Mouse (Mus musculus) kidney, adult 2 months (tissue): ENCODE data around the gene Clta. TPM values are rescaled to one million over a fixed set of nuclear protein-coding genes. Genes with fewer than 3 reads are reported as not detected.

Experiments used
- DNase-seq: peaks from one replicate; pipeline ENCODE4 v3.0.0; 2021
- H3K27ac ChIP-seq: fragments of 200-500 bp; 2 replicates; pipeline ENCODE4 v1.5.1; 2012; ENCODE audit warnings: low read depth, low read length, control low read depth, inconsistent platforms; ENCODE audit not compliant: insufficient read depth
- H3K27me3 ChIP-seq: fragments of 200-500 bp; replicated peaks from 2 replicates; pipeline ENCODE4 v1.6.1; 2012; ENCODE audit warnings: mild to moderate bottlenecking, moderate library complexity, low read length, inconsistent platforms; ENCODE audit not compliant: control insufficient read depth, insufficient read depth
- H3K36me3 ChIP-seq: fragments of 200-500 bp; 2 replicates; pipeline ENCODE4 v1.6.1; 2012; ENCODE audit warnings: mild to moderate bottlenecking, moderate library complexity, low read length, inconsistent platforms; ENCODE audit not compliant: control insufficient read depth, insufficient read depth
- H3K4me1 ChIP-seq: fragments of 200-500 bp; 2 replicates; pipeline ENCODE4 v1.6.1; 2011; ENCODE audit warnings: low read length; ENCODE audit not compliant: control insufficient read depth, insufficient read depth
- H3K4me3 ChIP-seq: fragments of 200-500 bp; 2 replicates; pipeline ENCODE4 v1.5.1; 2011; ENCODE audit warnings: mild to moderate bottlenecking, low read depth, low read length, control low read depth; ENCODE audit not compliant: insufficient read depth
- CTCF ChIP-seq: fragments of 200-500 bp; conservative IDR thresholded peaks from 2 replicates; pipeline ENCODE4 v1.5.1; 2011; ENCODE audit warnings: low read depth, mild to moderate bottlenecking, control low read depth, low read length, moderate library complexity, mixed read lengths; ENCODE audit not compliant: insufficient read depth, insufficient read length
- POLR2A ChIP-seq: fragments of 200-500 bp; IDR thresholded peaks from one replicate; pipeline ENCODE4 v1.6.1; 2011; ENCODE audit warnings: low read depth, low read length, control low read depth
- WGBS: fragments of 180-500 bp; shearing (Covaris S2); methylation state at CpG from one replicate; pipeline ENCODE4 v1.1.7; 2018; 5-methylcytosine and 5-hydroxymethylcytosine counted together
- polyA plus RNA-seq: library from polyadenylated mRNA; depleted of rRNA; stranded (reverse); fragments of >200 nt; gene quantifications from 2 replicates; pipeline ENCODE4 v1.2.3, GENCODE M21; 2012

Clta gene
- polyA plus RNA-seq, 1 experiment: 261 TPM

DNA sequence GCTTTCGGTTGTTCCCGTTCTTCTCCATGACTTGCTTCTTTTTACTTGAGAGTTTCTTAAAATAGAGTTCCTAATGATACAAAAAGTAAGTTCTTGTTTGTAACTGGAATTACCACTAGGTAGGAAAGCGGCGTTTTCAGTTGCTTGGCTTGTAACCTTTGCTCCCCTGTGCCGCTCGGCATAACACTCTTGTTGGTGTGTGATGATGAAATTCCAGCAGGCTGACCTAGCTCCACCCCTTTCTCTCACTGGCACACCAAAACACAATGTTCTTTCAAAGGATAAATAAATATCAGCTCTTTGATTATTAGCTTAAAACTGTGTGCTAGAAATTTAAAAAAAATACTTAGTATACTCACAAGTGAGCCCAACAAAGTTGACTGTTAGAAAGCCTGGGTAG lies 62.6 kb downstream of the Clta start:
- Histone ChIP-seq H3K4me3 (no peak overlapping the region), H3K36me3 (no peaks in the 10 kb centered on the region), H3K27me3 (no peaks in the 10 kb centered on the region), H3K4me1 (peaks cover 13% of the 10 kb centered on the region; the same call in 1 of the 2 replicates), H3K27ac (no peak overlapping the region)
- DNase-seq: peak; percentile 81
- no peak for TF ChIP-seq POLR2A
- no peak for TF ChIP-seq CTCF
- WGBS: 51% methylated on average over 6 of the region's 6 CpGs

GRCm38 (mm10) chr4:44068736-44069135 lies 64.5 kb downstream of the Clta start:
- Histone ChIP-seq H3K27ac (no peak overlapping the region), H3K27me3 (no peaks in the 10 kb centered on the region), H3K4me3 (no peak overlapping the region), H3K4me1 (peaks cover 15% of the 10 kb centered on the region; the same call in 1 of the 2 replicates), H3K36me3 (no peaks in the 10 kb centered on the region)
- no peak for DNase-seq
- TF ChIP-seq CTCF (no peak), POLR2A (no peak)
- WGBS: 50% methylated on average over 9 of the region's 9 CpGs

- Histone ChIP-seq H3K27me3 (no peaks in the 10 kb centered on the region), H3K36me3 (no peaks in the 10 kb centered on the region), H3K27ac (no peak overlapping the region), H3K4me1 (peaks cover 15% of the 10 kb centered on the region; the same call in 1 of the 2 replicates), H3K4me3 (no peak overlapping the region)
- WGBS: 79% methylated on average over 4 of the region's 4 CpGs
- TF ChIP-seq CTCF: no peak
- TF ChIP-seq POLR2A: no peak
- no peak for DNase-seq
Observed at GRCm38 (mm10) chr4:44069411-44069810, 65.2 kb downstream of the Clta start.

DNA sequence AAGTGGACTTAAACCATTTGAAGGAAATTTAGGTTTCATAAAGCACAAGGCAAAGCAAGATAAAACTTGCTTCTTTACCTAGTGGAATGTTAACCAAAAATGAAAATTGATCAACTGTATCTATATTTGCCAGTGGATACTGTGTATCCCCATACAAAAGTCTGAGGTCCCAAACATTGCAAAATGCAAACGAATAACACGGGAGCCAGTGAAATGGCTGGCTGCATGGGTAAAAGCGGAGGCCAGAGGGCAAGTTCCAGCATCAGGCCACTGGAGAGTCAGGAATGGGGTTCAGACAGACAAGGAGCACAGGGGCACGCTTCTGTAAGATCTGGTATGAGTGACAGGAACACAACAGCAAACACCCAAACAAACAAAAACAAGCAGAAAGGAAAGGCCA lies 66.4 kb downstream of the Clta start:
- Histone ChIP-seq H3K27ac (no peak overlapping the region), H3K4me1 (peaks cover 15% of the 10 kb centered on the region; the same call in 1 of the 2 replicates), H3K4me3 (no peak overlapping the region), H3K27me3 (no peaks in the 10 kb centered on the region), H3K36me3 (no peaks in the 10 kb centered on the region)
- peak; percentile 47 for DNase-seq
- no peak for TF ChIP-seq POLR2A
- no peak for TF ChIP-seq CTCF
- 36% methylated on average over 4 of the region's 4 CpGs for WGBS

- TF ChIP-seq POLR2A (no peak), CTCF (no peak)
- under 1% methylated on average over 11 of the region's 11 CpGs for WGBS
- peak; percentile 47 for DNase-seq
- Histone ChIP-seq H3K27me3 (no peaks in the 10 kb centered on the region), H3K27ac (peak overlapping the region; percentile 75), H3K4me1 (peaks cover 11% of the 10 kb centered on the region; the same call in 1 of the 2 replicates), H3K4me3 (peak overlapping the region; percentile 69), H3K36me3 (no peaks in the 10 kb centered on the region)
Observed at GRCm38 (mm10) chr4:44071741-44072145, 67.5 kb downstream of the Clta start.

GRCm38 (mm10) chr4:44072146-44072872 lies 68.1 kb downstream of the Clta start:
- Histone ChIP-seq H3K4me3 (peak overlapping the region; percentile 69), H3K36me3 (no peaks in the 10 kb centered on the region), H3K27ac (peak overlapping the region; percentile 75), H3K4me1 (peaks cover 10% of the 10 kb centered on the region; the same call in 1 of the 2 replicates), H3K27me3 (no peaks in the 10 kb centered on the region)
- WGBS: under 1% methylated on average over 70 of the region's 70 CpGs
- TF ChIP-seq CTCF (no peak), POLR2A (peak; percentile 27)
- DNase-seq: peak; percentile 96

DNA sequence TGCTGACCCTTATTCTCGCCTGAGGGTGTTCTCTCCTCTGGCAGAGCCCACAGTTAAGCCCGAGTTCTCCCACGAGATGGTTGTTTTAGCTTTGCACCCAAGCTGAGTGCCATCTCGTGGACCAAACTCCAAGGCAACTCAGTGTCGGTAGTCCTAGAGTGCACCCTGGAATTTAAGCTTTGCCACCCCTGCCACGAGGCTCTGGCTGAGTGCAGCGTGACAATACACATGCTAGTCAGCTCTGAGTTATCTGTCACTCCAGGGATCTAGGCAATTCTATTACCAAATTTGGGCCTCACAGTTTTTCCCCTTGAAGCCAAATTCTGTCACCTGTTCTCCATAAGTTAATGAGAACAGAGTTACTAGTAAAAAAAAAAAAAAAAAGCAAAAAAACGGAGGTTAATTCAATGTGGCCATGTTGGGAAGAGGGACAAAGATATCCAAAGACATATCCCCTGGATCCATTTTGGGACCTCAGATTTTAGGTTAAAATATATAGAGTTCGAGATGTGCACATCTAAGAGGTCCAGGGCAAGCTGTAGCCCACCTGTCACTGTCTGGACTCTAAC lies 68.7 kb downstream of the Clta start:
- H3K27me3 ChIP-seq: no peaks in the 10 kb centered on the region
- TF ChIP-seq POLR2A: no peak
- TF ChIP-seq CTCF: no peak

More for the DNA sequence above, 68.7 kb downstream of the Clta start:
- WGBS: 8% methylated on average over 9 of the region's 9 CpGs
- no peak for DNase-seq
- H3K36me3 ChIP-seq: no peaks in the 10 kb centered on the region
- H3K27ac ChIP-seq: peak overlapping the region; percentile 74
- peaks cover 10% of the 10 kb centered on the region; the same call in 1 of the 2 replicates for H3K4me1 ChIP-seq
- peak overlapping the region; percentile 69 for H3K4me3 ChIP-seq
